Mouse (Mus musculus) stomach, postnatal 0 days (tissue): Measurements from ENCODE around the gene Sesn2. TPM values are rescaled to one million over a fixed set of nuclear protein-coding genes. Genes with fewer than 3 reads are reported as not detected.
"Not testable (repeated sequence)": the region's sequence is repeated elsewhere in the genome, so short reads cannot be mapped to it uniquely, and the experiment has no call there.

ENCODE experiments used
- ATAC-seq: fragments of 200-750 bp; cut with Nextera tagmentation; 2 replicates; pipeline ENCODE4 v1.8.0; 2017; ENCODE audit not compliant: low FRiP score, low TSS enrichment
- DNase-seq: peaks from one replicate; pipeline ENCODE4 v3.0.0-alpha.2; 2016; ENCODE audit warnings: low spot score
- H3K27ac ChIP-seq: fragments of 300-500 bp; sonication (generic); replicated peaks from 2 replicates; pipeline ENCODE4 v1.5.1; 2014; ENCODE audit warnings: mild to moderate bottlenecking, control low read depth
- H3K27me3 ChIP-seq: fragments of 300-500 bp; sonication (generic); 2 replicates; pipeline ENCODE4 v1.6.1; 2014; ENCODE audit warnings: low read length; ENCODE audit not compliant: control insufficient read depth, insufficient read depth
- H3K36me3 ChIP-seq: fragments of 300-500 bp; sonication (generic); 2 replicates; pipeline ENCODE4 v1.6.1; 2014; ENCODE audit warnings: low read length, mixed read lengths; ENCODE audit not compliant: control insufficient read depth, insufficient read depth
- H3K4me1 ChIP-seq: fragments of 300-500 bp; sonication (generic); replicated peaks from 2 replicates; pipeline ENCODE4 v1.6.1; 2014; ENCODE audit warnings: antibody characterized with exemption; ENCODE audit not compliant: control insufficient read depth, insufficient read depth
- H3K4me2 ChIP-seq: fragments of 300-500 bp; sonication (generic); replicated peaks from 2 replicates; pipeline ENCODE4 v1.6.1; 2014; ENCODE audit warnings: low read depth, mild to moderate bottlenecking, control low read depth, moderate library complexity
- H3K4me3 ChIP-seq: fragments of 300-500 bp; sonication (generic); 2 replicates; pipeline ENCODE4 v1.5.1; 2014; ENCODE audit warnings: low read depth, low read length, control low read depth
- H3K9ac ChIP-seq: fragments of 300-500 bp; sonication (generic); 2 replicates; pipeline ENCODE4 v1.6.1; 2014; ENCODE audit warnings: mild to moderate bottlenecking, low read length, control low read depth, mixed read lengths
- H3K9me3 ChIP-seq: fragments of 300-500 bp; sonication (generic); 2 replicates; pipeline ENCODE4 v1.6.1; 2016; ENCODE audit warnings: low read length; ENCODE audit not compliant: control insufficient read depth
- CTCF ChIP-seq: IDR thresholded peaks from 2 replicates; pipeline ENCODE4 v1.5.1; 2016; ENCODE audit warnings: antibody characterized with exemption, low read depth, mild to moderate bottlenecking, moderate library complexity
- EP300 ChIP-seq: optimal IDR thresholded peaks from 2 replicates; pipeline ENCODE3; 2016; ENCODE audit warnings: antibody characterized with exemption
- WGBS: fragments of 180-500 bp; shearing (Covaris S2); extraction: QIAGEN DNeasy Blood & Tissue Kit; methylation state at CpG from one replicate; pipeline ENCODE4 v1.1.7; 2014; 5-methylcytosine and 5-hydroxymethylcytosine counted together
- polyA plus RNA-seq: library from polyadenylated mRNA; unstranded; fragments of >200 nt; fragmentation: Nextera tagmentation; extraction: Ambion mirVana; gene quantifications from 2 replicates; pipeline ENCODE4 v1.2.1, GENCODE M21; 2015

Gene Sesn2
- polyA plus RNA-seq, 1 experiment from 2014 or later, result 8.2 TPM

DNA sequence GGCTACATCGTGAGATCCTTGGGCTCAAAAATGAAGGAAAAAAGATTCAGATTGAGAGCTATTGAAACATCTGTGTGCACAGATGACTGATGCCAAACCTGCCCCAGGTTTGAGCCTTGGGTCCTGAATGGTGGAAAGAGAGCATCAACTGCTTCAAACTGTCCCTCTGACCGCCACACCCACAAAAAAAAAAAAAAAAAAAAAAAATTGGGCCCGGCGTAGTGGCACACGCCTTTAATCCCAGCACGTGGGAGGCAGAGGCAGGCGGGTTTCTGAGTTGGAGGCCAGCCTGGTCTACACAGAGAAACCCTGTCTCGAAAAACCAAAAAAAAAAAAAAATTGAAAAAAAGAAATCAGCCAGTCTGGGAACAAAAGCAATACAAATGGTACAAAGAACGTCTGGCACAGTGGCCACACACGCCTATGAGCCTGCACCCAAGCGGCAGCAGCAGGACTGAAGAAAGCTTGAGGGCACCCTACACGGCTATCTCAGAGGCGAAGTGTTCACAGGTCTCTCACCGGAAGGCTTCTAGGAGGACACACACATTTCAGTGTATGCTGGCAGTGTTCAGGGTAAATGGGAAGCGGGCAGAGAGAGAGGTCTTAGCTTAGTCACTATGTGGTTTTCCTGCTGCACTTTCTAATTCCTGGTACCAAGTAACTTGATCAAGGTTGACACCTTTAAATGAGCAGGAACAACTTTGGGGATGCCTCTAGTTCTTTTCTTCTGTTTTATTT is 19.9 kb downstream of the Sesn2 start:
- no peak overlapping the region for H3K27ac ChIP-seq
- WGBS, result 91% methylated on average over 15 of the region's 15 CpGs

DNA sequence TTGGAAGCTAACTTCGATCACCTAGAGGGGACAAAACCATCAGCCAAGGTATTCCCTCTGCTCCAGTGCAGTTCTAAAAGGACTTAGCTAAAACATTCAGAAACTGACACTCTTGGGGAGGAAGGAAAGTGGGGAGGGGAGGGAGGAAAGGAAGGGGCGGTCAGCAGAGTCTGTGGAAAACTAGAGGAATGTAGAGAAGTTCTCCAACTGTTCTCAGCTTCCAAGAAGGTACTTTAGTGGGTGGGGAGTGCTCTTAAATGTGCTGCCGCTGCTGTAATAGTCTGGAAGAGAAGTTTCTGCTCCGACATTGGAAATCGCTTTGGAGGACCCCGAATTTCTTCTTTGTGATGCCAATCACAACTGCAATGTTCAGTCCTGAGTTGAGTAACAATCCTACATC is 21.3 kb downstream of the Sesn2 start:
- ATAC-seq (no peak), DNase-seq (no peak)
- Histone ChIP-seq H3K27me3 (no peaks in the 10 kb centered on the region), H3K36me3 (no peaks in the 10 kb centered on the region; the same call in 1 of the 2 replicates), H3K4me2 (no peak overlapping the region), H3K4me1 (no peaks in the 10 kb centered on the region), H3K9ac (no peak overlapping the region), H3K9me3 (no peaks in the 10 kb centered on the region), H3K4me3 (no peak overlapping the region), H3K27ac (no peak overlapping the region)
- 76% methylated on average over 6 of the region's 6 CpGs for WGBS
- no peak for TF ChIP-seq CTCF
- no peak for TF ChIP-seq EP300

More for the DNA sequence above, 19.9 kb downstream of the Sesn2 start:
- Histone ChIP-seq H3K4me3 (no peak overlapping the region), H3K4me2 (no peak overlapping the region), H3K27me3 (no peaks in the 10 kb centered on the region), H3K9me3 (no peaks in the 10 kb centered on the region), H3K9ac (no peak overlapping the region), H3K4me1 (no peaks in the 10 kb centered on the region), H3K36me3 (no peaks in the 10 kb centered on the region; the same call in 1 of the 2 replicates)
- TF ChIP-seq CTCF, result no peak
- TF ChIP-seq EP300, result no peak
- DNase-seq (no peak), ATAC-seq (no peak)

DNA sequence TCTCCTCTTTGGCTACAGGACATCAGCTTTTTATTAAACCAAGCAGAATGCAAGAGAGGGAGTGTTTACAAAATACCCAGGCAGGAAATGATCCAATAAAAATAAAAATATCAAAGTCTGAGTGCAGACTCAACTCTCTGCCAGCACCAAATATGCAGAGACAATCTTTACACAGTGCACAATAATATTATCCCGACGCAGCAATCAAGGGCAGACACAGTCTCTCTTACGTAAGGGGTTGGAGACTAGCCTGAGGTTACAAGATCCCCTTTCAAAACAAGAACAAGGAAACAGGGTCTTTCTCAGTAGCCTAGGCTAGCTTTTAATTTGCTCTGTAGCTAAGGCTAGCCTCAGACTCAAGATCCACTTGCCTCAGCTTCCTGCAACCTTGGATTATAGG is 21.8 kb downstream of the Sesn2 start:
- Histone ChIP-seq H3K27me3 (no peaks in the 10 kb centered on the region), H3K4me2 (no peak overlapping the region), H3K36me3 (no peaks in the 10 kb centered on the region; the same call in 1 of the 2 replicates), H3K4me1 (no peaks in the 10 kb centered on the region), H3K27ac (no peak overlapping the region), H3K9me3 (no peaks in the 10 kb centered on the region), H3K4me3 (no peak overlapping the region), H3K9ac (no peak overlapping the region)
- 70% methylated on average over 3 of the region's 3 CpGs for WGBS
- no peak for DNase-seq
- no peak for ATAC-seq
- TF ChIP-seq CTCF (no peak), EP300 (no peak)

DNA sequence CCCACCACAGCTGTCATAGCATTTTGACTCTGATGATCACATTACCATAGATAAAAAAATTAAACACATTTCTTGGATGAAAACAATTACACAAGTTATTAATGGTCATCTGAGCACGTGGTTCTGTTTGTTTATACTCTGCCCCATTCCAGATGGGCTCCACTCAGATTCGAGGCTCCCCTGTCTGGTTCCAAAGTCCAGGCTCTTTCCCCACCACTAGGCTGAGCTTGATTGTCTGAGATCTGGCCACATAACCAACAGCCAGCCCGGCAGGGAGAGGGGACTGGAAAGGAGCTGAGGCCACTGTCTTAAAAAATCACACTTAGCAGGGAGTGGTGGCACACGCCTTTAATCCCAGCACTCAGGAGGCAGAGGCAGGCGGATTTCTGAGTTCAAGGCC is 25.5 kb downstream of the Sesn2 start:
- Histone ChIP-seq H3K9ac (no peak overlapping the region), H3K4me1 (no peaks in the 10 kb centered on the region), H3K4me3 (no peak overlapping the region), H3K27me3 (no peaks in the 10 kb centered on the region), H3K36me3 (no peaks in the 10 kb centered on the region), H3K27ac (no peak overlapping the region), H3K9me3 (no peaks in the 10 kb centered on the region), H3K4me2 (no peak overlapping the region)
- DNase-seq (peak; percentile 36), ATAC-seq (peak; percentile 66; the same call in 1 of the 2 replicates)
- TF ChIP-seq EP300, result no peak
- TF ChIP-seq CTCF, result no peak
- WGBS, result 37% methylated on average over 5 of the region's 5 CpGs

DNA sequence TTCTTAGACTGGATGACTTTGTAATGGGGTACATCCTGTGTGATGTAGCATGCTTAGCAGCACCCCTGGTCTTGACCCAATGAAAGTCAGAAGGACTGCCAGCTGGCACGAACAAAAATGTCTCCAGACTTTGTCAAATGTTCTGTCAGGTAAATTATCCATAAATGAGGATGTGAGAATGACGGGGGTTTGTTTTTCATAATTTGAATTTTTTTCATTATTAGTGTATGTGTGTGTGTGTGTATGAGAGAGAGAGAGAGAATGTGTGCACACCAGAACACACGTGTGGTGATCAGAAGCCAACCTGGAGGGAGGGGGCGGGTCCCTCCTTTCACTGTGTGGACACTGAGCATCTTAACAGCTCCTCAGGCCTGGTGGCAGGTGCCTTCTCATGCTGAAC is 26.1 kb downstream of the Sesn2 start:
- Histone ChIP-seq H3K36me3 (no peaks in the 10 kb centered on the region), H3K27ac (no peak overlapping the region), H3K9me3 (no peaks in the 10 kb centered on the region), H3K4me3 (no peak overlapping the region), H3K27me3 (no peaks in the 10 kb centered on the region), H3K4me2 (no peak overlapping the region), H3K9ac (no peak overlapping the region), H3K4me1 (no peaks in the 10 kb centered on the region)
- TF ChIP-seq CTCF, result no peak
- TF ChIP-seq EP300, result no peak
- WGBS, result 70% methylated on average over 4 of the region's 4 CpGs
- ATAC-seq (no peak), DNase-seq (no peak)

DNA sequence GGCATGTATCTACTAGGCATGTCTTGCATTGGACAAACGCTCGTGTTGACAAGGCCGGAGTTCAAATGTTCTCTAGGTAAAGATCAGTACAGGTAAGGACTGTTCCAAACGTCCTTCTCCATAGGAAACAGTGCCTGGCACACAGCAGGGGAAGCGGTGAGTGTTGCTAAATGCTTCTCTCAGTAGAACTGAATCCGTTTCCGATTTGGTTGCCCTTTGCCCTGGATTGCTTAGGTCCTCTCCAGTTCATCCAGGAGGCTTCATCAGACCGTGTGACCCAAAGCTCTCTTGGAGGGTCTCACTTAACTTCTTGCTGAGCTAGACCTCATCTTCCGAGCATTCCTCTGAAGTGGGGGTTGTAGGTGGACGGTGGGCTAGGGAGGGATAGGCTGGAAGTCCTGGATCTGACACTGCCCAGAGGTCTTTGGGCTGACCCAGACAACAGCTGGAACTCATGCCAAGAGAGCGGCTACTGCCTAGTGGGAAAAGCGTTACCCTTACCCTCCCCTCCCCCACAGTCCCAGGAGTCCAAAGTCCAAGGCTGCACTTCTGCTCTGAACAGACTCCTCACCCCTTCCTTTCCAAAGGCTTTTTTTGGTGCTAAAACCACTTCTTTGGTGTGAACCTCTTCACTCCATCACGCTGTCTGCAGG is 27.2 kb downstream of the Sesn2 start:
- Histone ChIP-seq H3K9ac (no peak overlapping the region), H3K4me1 (no peaks in the 10 kb centered on the region), H3K36me3 (no peaks in the 10 kb centered on the region), H3K27me3 (no peaks in the 10 kb centered on the region), H3K4me3 (no peak overlapping the region), H3K4me2 (no peak overlapping the region), H3K9me3 (no peaks in the 10 kb centered on the region), H3K27ac (no peak overlapping the region)
- 69% methylated on average over 13 of the region's 13 CpGs for WGBS
- DNase-seq (peak; percentile 71), ATAC-seq (no peak)
- no peak for TF ChIP-seq CTCF
- no peak for TF ChIP-seq EP300

DNA sequence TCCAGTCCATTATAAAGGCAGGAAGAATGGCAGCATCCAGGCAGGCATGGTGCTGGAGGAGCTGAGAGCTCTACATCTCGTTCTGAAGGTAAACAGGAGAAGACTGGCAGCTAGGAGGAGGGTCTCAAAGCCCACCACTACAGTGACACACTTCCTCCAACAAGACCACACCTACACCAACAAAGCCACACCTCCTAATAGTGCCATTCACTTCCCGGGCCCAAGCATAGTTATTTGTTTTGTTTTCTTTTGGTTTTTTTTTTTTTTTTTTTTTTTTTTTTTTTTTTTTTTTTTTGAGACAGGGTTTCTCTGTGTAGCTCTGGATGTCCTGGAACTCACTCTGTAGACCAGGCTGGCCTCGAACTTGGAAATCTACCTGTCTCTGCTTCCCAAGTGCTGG is 28.2 kb downstream of the Sesn2 start:
- ATAC-seq, H3K9me3 ChIP-seq, H3K27me3 ChIP-seq, H3K27ac ChIP-seq, H3K4me3 ChIP-seq, H3K9ac ChIP-seq, DNase-seq, H3K4me1 ChIP-seq, H3K4me2 ChIP-seq, H3K36me3 ChIP-seq: not testable (repeated sequence)
- 64% methylated on average over 3 of the region's 3 CpGs for WGBS
